Mouse (Mus musculus): ENCODE measurements around the gene Dll4. TPM values are rescaled to one million over a fixed set of nuclear protein-coding genes. Genes with fewer than 3 reads are reported as not detected.

Gene Dll4
- polyA plus RNA-seq (2016; fragmentation: Nextera tagmentation; extraction: Ambion mirVana), result 3.3 and 4.0 TPM in 2 replicates

GRCm38 (mm10) chr2:119325568-119326143 is at the start of gene Dll4:
TSS of gene Dll4 (plus strand) at chr2:119325784.
- H3K4me1 ChIP-seq, result peaks cover 68% of the 10 kb centered on the region
- H3K4me3 ChIP-seq, result peak within 1 kb of the TSS; percentile 55
- 0% methylated on average over 33 of the region's 33 CpGs for WGBS
- DNase-seq (ENCODE audit: extremely low spot score, low spot score), result peak; percentile 58
- peak within 1 kb of the TSS; percentile 58 for H3K27ac ChIP-seq
- no peaks in the 10 kb centered on the region for H3K36me3 ChIP-seq (replicated peaks)
- H3K9me3 ChIP-seq, result no peaks in the 10 kb centered on the region
- peaks cover 100% of the 10 kb centered on the region for H3K27me3 ChIP-seq (ENCODE audit: poor library complexity, severe bottlenecking)

GRCm38 (mm10) chr2:119276926-119277325 is 48.7 kb upstream of the Dll4 start:
- Histone ChIP-seq H3K4me3 (no peak overlapping the region), H3K4me1 (no peaks in the 10 kb centered on the region), H3K27me3 (ENCODE audit: poor library complexity, severe bottlenecking) (no peaks in the 10 kb centered on the region), H3K27ac (no peak overlapping the region), H3K9me3 (no peaks in the 10 kb centered on the region), H3K36me3 (replicated peaks) (no peaks in the 10 kb centered on the region)
- DNase-seq (ENCODE audit: extremely low spot score, low spot score), result no peak
- WGBS, result 82% methylated on average over 7 of the region's 7 CpGs

GRCm38 (mm10) chr2:119277810-119278209 is 47.8 kb upstream of the Dll4 start:
- no peaks in the 10 kb centered on the region for H3K36me3 ChIP-seq (replicated peaks)
- no peak overlapping the region for H3K27ac ChIP-seq
- DNase-seq (ENCODE audit: extremely low spot score, low spot score), result no peak
- no peaks in the 10 kb centered on the region for H3K27me3 ChIP-seq (ENCODE audit: poor library complexity, severe bottlenecking)
- H3K4me1 ChIP-seq, result no peaks in the 10 kb centered on the region
- H3K4me3 ChIP-seq, result no peak overlapping the region
- 86% methylated on average over 23 of the region's 23 CpGs for WGBS
- H3K9me3 ChIP-seq, result no peaks in the 10 kb centered on the region

- Histone ChIP-seq H3K27ac (no peak overlapping the region), H3K4me1 (no peaks in the 10 kb centered on the region), H3K4me3 (no peak overlapping the region), H3K27me3 (ENCODE audit: poor library complexity, severe bottlenecking) (no peaks in the 10 kb centered on the region), H3K36me3 (replicated peaks) (no peaks in the 10 kb centered on the region), H3K9me3 (no peaks in the 10 kb centered on the region)
- WGBS, result 93% methylated on average over 7 of the region's 7 CpGs
- no peak for DNase-seq (ENCODE audit: extremely low spot score, low spot score)
These were observed 43.6 kb upstream of the Dll4 start for GRCm38 (mm10) chr2:119281899-119282565.

GRCm38 (mm10) chr2:119287372-119287771 is 38.2 kb upstream of the Dll4 start:
- 84% methylated on average over 5 of the region's 5 CpGs for WGBS
- no peak for DNase-seq (ENCODE audit: extremely low spot score, low spot score)
- Histone ChIP-seq H3K9me3 (no peaks in the 10 kb centered on the region), H3K4me1 (peaks cover 20% of the 10 kb centered on the region), H3K27me3 (ENCODE audit: poor library complexity, severe bottlenecking) (peaks cover 8% of the 10 kb centered on the region), H3K4me3 (no peak overlapping the region), H3K36me3 (replicated peaks) (peaks cover 26% of the 10 kb centered on the region), H3K27ac (no peak overlapping the region)

GRCm38 (mm10) chr2:119288270-119288882 is 37.2 kb upstream of the Dll4 start, which contains the start of gene Vps18:
TSS of gene Vps18 (plus strand) at chr2:119288740.
- H3K4me3 ChIP-seq, result peak within 1 kb of the TSS; percentile 82
- H3K27me3 ChIP-seq (ENCODE audit: poor library complexity, severe bottlenecking), result peaks cover 8% of the 10 kb centered on the region
- peaks cover 20% of the 10 kb centered on the region for H3K4me1 ChIP-seq
- DNase-seq (ENCODE audit: extremely low spot score, low spot score), result peak; percentile 99
- no peaks in the 10 kb centered on the region for H3K9me3 ChIP-seq
- WGBS, result 1% methylated on average over 31 of the region's 31 CpGs
- peak within 1 kb of the TSS; percentile 85 for H3K27ac ChIP-seq
- peaks cover 36% of the 10 kb centered on the region for H3K36me3 ChIP-seq (replicated peaks)

- 4% methylated on average over 11 of the region's 11 CpGs for WGBS
- H3K36me3 ChIP-seq (replicated peaks), result peaks cover 42% of the 10 kb centered on the region
- DNase-seq (ENCODE audit: extremely low spot score, low spot score), result no peak
- no peaks in the 10 kb centered on the region for H3K9me3 ChIP-seq
- peak overlapping the region; percentile 82 for H3K4me3 ChIP-seq
- H3K4me1 ChIP-seq, result peaks cover 20% of the 10 kb centered on the region
- H3K27ac ChIP-seq, result peak overlapping the region; percentile 85
- H3K27me3 ChIP-seq (ENCODE audit: poor library complexity, severe bottlenecking), result peaks cover 8% of the 10 kb centered on the region
These were observed 36.6 kb upstream of the Dll4 start for GRCm38 (mm10) chr2:119289014-119289416.

- WGBS, result 93% methylated on average over 5 of the region's 5 CpGs
- H3K4me1 ChIP-seq, result peaks cover 20% of the 10 kb centered on the region
- H3K9me3 ChIP-seq, result no peaks in the 10 kb centered on the region
- H3K27ac ChIP-seq, result no peak overlapping the region
- no peak for DNase-seq (ENCODE audit: extremely low spot score, low spot score)
- peaks cover 7% of the 10 kb centered on the region for H3K27me3 ChIP-seq (ENCODE audit: poor library complexity, severe bottlenecking)
- H3K36me3 ChIP-seq (replicated peaks), result peaks cover 70% of the 10 kb centered on the region
- no peak overlapping the region for H3K4me3 ChIP-seq
These were observed 33.3 kb upstream of the Dll4 start for GRCm38 (mm10) chr2:119292281-119292680.

GRCm38 (mm10) chr2:119292852-119293251 is 32.7 kb upstream of the Dll4 start:
- H3K27me3 ChIP-seq (ENCODE audit: poor library complexity, severe bottlenecking), result 0 out of 2 replicates have a peak, but pooled peaks cover 1% of the 10 kb centered on the region
- H3K9me3 ChIP-seq, result no peaks in the 10 kb centered on the region
- DNase-seq (ENCODE audit: extremely low spot score, low spot score), result no peak
- H3K27ac ChIP-seq, result no peak overlapping the region
- H3K36me3 ChIP-seq (replicated peaks), result peaks cover 76% of the 10 kb centered on the region
- peaks cover 17% of the 10 kb centered on the region for H3K4me1 ChIP-seq
- no peak overlapping the region for H3K4me3 ChIP-seq
- WGBS, result 91% methylated on average over 17 of the region's 17 CpGs

- no peak for DNase-seq (ENCODE audit: extremely low spot score, low spot score)
- Histone ChIP-seq H3K36me3 (replicated peaks) (peaks cover 80% of the 10 kb centered on the region), H3K4me1 (peaks cover 12% of the 10 kb centered on the region), H3K27me3 (ENCODE audit: poor library complexity, severe bottlenecking) (no peaks in the 10 kb centered on the region), H3K9me3 (no peaks in the 10 kb centered on the region), H3K27ac (no peak overlapping the region), H3K4me3 (no peak overlapping the region)
- 94% methylated on average over 17 of the region's 17 CpGs for WGBS
These were observed 32.3 kb upstream of the Dll4 start for GRCm38 (mm10) chr2:119293311-119293710.

- Histone ChIP-seq H3K4me3 (no peak overlapping the region), H3K4me1 (peaks cover 12% of the 10 kb centered on the region), H3K36me3 (replicated peaks) (peaks cover 86% of the 10 kb centered on the region), H3K27ac (no peak overlapping the region), H3K27me3 (ENCODE audit: poor library complexity, severe bottlenecking) (no peaks in the 10 kb centered on the region), H3K9me3 (no peaks in the 10 kb centered on the region)
- no peak for DNase-seq (ENCODE audit: extremely low spot score, low spot score)
- WGBS, result 95% methylated on average over 34 of the region's 34 CpGs
These were observed 31.7 kb upstream of the Dll4 start for GRCm38 (mm10) chr2:119293776-119294390.

- Histone ChIP-seq H3K36me3 (replicated peaks) (peaks cover 91% of the 10 kb centered on the region), H3K4me1 (peaks cover 8% of the 10 kb centered on the region), H3K27ac (no peak overlapping the region), H3K9me3 (no peaks in the 10 kb centered on the region), H3K4me3 (no peak overlapping the region), H3K27me3 (ENCODE audit: poor library complexity, severe bottlenecking) (no peaks in the 10 kb centered on the region)
- WGBS, result 95% methylated on average over 18 of the region's 18 CpGs
- no peak for DNase-seq (ENCODE audit: extremely low spot score, low spot score)
These were observed 31.2 kb upstream of the Dll4 start for GRCm38 (mm10) chr2:119294411-119294810.

- peaks cover 20% of the 10 kb centered on the region for H3K4me1 ChIP-seq
- no peak overlapping the region for H3K4me3 ChIP-seq
- WGBS, result 93% methylated on average over 12 of the region's 12 CpGs
- H3K36me3 ChIP-seq (replicated peaks), result peaks cover 75% of the 10 kb centered on the region
- H3K9me3 ChIP-seq, result no peaks in the 10 kb centered on the region
- H3K27ac ChIP-seq, result no peak overlapping the region
- DNase-seq (ENCODE audit: extremely low spot score, low spot score), result no peak
- no peaks in the 10 kb centered on the region for H3K27me3 ChIP-seq (ENCODE audit: poor library complexity, severe bottlenecking)
These were observed 28.8 kb upstream of the Dll4 start for GRCm38 (mm10) chr2:119296756-119297155.

All from forebrain, embryonic 10.5 days (tissue).